Mouse (Mus musculus) lung, adult 18-20 months (tissue): ENCODE results near the gene Eloa.
"Not testable (repeated sequence)": the region's sequence is repeated elsewhere in the genome, so short reads cannot be mapped to it uniquely, and the experiment has no call there.

Experiments
- DNase-seq, 2 experiments: peaks; one replicate each; pipeline ENCODE4 v3.0.0; 2022; ENCODE audit warnings: mixed read lengths in 2 of 2

Gene Eloa

GRCm38 (mm10) chr4:136021549-136022047, at the start of gene Eloa:
Eloa (minus strand) TSS chr4:136021763.
- peak; percentile 100 for DNase-seq

- DNase-seq = peak; percentile 75 to 78
Observed at GRCm38 (mm10) chr4:136071178-136071714, 49.7 kb upstream of the Eloa start.

GRCm38 (mm10) chr4:136070592-136070991, 49.0 kb upstream of the Eloa start:
- DNase-seq = no peak

GRCm38 (mm10) chr4:136069954-136070353, 48.4 kb upstream of the Eloa start:
- peak; percentile 82 for DNase-seq

GRCm38 (mm10) chr4:136069313-136069712, 47.8 kb upstream of the Eloa start:
- DNase-seq = no peak

GRCm38 (mm10) chr4:136063143-136063542, 41.6 kb upstream of the Eloa start:
- no peak for DNase-seq

GRCm38 (mm10) chr4:136059800-136060488, 38.4 kb upstream of the Eloa start:
- not testable (repeated sequence) for DNase-seq

- DNase-seq = no peak
Observed at GRCm38 (mm10) chr4:136057916-136058315, 36.4 kb upstream of the Eloa start.

GRCm38 (mm10) chr4:136056030-136056429, 34.5 kb upstream of the Eloa start:
- DNase-seq = no peak

GRCm38 (mm10) chr4:136053843-136054242, 32.3 kb upstream of the Eloa start:
- DNase-seq = no peak

- DNase-seq = peak; percentile 94 to 95
Observed at GRCm38 (mm10) chr4:136053247-136053596, 31.7 kb upstream of the Eloa start, which contains the start of gene Rpl11. Rpl11 (minus strand) TSS chr4:136053428.

- DNase-seq = no peak
Observed at GRCm38 (mm10) chr4:136052534-136053246, 31.1 kb upstream of the Eloa start.

GRCm38 (mm10) chr4:136052060-136052459, 30.5 kb upstream of the Eloa start:
- DNase-seq = no peak

GRCm38 (mm10) chr4:136050226-136050625, 28.7 kb upstream of the Eloa start:
- no peak for DNase-seq

GRCm38 (mm10) chr4:136048291-136049032, 26.9 kb upstream of the Eloa start:
- DNase-seq = no peak

- no peak for DNase-seq
Observed at GRCm38 (mm10) chr4:136047626-136048025, 26.1 kb upstream of the Eloa start.

GRCm38 (mm10) chr4:136046888-136047287, 25.3 kb upstream of the Eloa start:
- DNase-seq = no peak

GRCm38 (mm10) chr4:136045091-136045490, 23.5 kb upstream of the Eloa start:
- no peak for DNase-seq

- DNase-seq = no peak
Observed at GRCm38 (mm10) chr4:136043784-136044400, 22.3 kb upstream of the Eloa start.

GRCm38 (mm10) chr4:136035078-136035477, 13.5 kb upstream of the Eloa start:
- no peak for DNase-seq

GRCm38 (mm10) chr4:136033231-136033630, 11.7 kb upstream of the Eloa start:
- DNase-seq = no peak
